Mouse (Mus musculus) liver, embryonic 14.5 days (tissue): Measurements from ENCODE around the gene Cenpk. TPM values are rescaled to one million over a fixed set of nuclear protein-coding genes. Genes with fewer than 3 reads are reported as not detected.
A peak's percentile ranks its signal among the peaks of the same experiment; 100 is the strongest.

Source experiments
- ATAC-seq: fragments of 200-750 bp; cut with Nextera tagmentation; 2 replicates; pipeline ENCODE4 v1.8.0; 2017; ENCODE audit warnings: moderate number of reproducible peaks, mild to moderate bottlenecking, moderate library complexity; ENCODE audit not compliant: insufficient read depth
- DNase-seq, 3 experiments: peaks; one replicate each; pipeline ENCODE4 v3.0.0-alpha.2; 2012 to 2013; ENCODE audit warnings: low read depth in 3 of 3, low spot score in 3 of 3
- H3K27ac ChIP-seq: fragments of 300-500 bp; sonication (generic); 2 replicates; pipeline ENCODE4 v1.5.1; 2014; ENCODE audit warnings: moderate library complexity, mild to moderate bottlenecking, control low read depth, inconsistent platforms
- H3K27me3 ChIP-seq: fragments of 300-500 bp; sonication (generic); 2 replicates; pipeline ENCODE4 v1.6.1; 2014; ENCODE audit warnings: mild to moderate bottlenecking, low read length, moderate library complexity; ENCODE audit not compliant: control insufficient read depth, insufficient read depth
- H3K36me3 ChIP-seq: fragments of 300-500 bp; sonication (generic); replicated peaks from 2 replicates; pipeline ENCODE4 v1.6.1; 2014; ENCODE audit warnings: low read depth; ENCODE audit not compliant: control insufficient read depth, insufficient read depth
- H3K4me1 ChIP-seq, 2 experiments: fragments of 200-500 bp in 1 of 2; fragments of 300-500 bp in 1 of 2; sonication (generic) in 1 of 2; replicated peaks; 2 replicates each; pipeline ENCODE4 v1.6.1; 2012 to 2014; ENCODE audit warnings: antibody characterized with exemption in 1 of 2, inconsistent platforms in 1 of 2, low read length in 1 of 2; ENCODE audit not compliant: control insufficient read depth in 2 of 2, insufficient read depth in 2 of 2
- H3K4me2 ChIP-seq: fragments of 300-500 bp; sonication (generic); 2 replicates; pipeline ENCODE4 v1.6.1; 2014; ENCODE audit warnings: low read depth, mild to moderate bottlenecking, control low read depth, moderate library complexity
- H3K4me3 ChIP-seq, 2 experiments: fragments of 200-500 bp in 1 of 2; fragments of 300-500 bp in 1 of 2; sonication (generic) in 1 of 2; 2 replicates each; pipeline ENCODE4 v1.5.1; 2012 to 2014; ENCODE audit warnings: low read depth in 2 of 2, low read length in 2 of 2, mild to moderate bottlenecking in 2 of 2, control low read depth in 1 of 2, inconsistent platforms in 1 of 2, moderate library complexity in 1 of 2; ENCODE audit not compliant: insufficient read depth in 1 of 2
- H3K9ac ChIP-seq: fragments of 300-500 bp; sonication (generic); replicated peaks from 2 replicates; pipeline ENCODE4 v1.6.1; 2014; ENCODE audit warnings: mild to moderate bottlenecking, control low read depth, moderate library complexity
- H3K9me3 ChIP-seq: fragments of 300-500 bp; sonication (generic); 2 replicates; pipeline ENCODE4 v1.6.1; 2016; ENCODE audit warnings: low read length, mixed read lengths; ENCODE audit not compliant: control insufficient read depth
- CTCF ChIP-seq: IDR thresholded peaks from 2 replicates; pipeline ENCODE4 v1.5.1; 2016; ENCODE audit warnings: antibody characterized with exemption, low read depth, control low read depth
- EP300 ChIP-seq: IDR thresholded peaks from 2 replicates; pipeline ENCODE4 v1.6.1; 2016; ENCODE audit warnings: antibody characterized with exemption, low read depth
- whole genome bisulfite sequencing: fragments of 180-500 bp; shearing (Covaris S2); extraction: QIAGEN DNeasy Blood & Tissue Kit; methylation state at CpG from one replicate; pipeline ENCODE4 v1.1.7; 2014; ENCODE audit not compliant: insufficient replicate concordance; 5-methylcytosine and 5-hydroxymethylcytosine counted together
- polyA plus RNA-seq, 2 experiments: library from polyadenylated mRNA; depleted of rRNA in 1 of 2; stranded (reverse) in 1 of 2; unstranded in 1 of 2; fragments of >200 nt; fragmentation: Nextera tagmentation in 1 of 2; extraction: Ambion mirVana in 1 of 2; gene quantifications; 2 replicates each; pipeline versions ENCODE4 v1.2.1 to v1.2.3; 2012 to 2014

The Cenpk gene
- polyA plus RNA-seq, 2 experiments = 33.2 to 95.0 TPM

GRCm38 (mm10) chr13:104204313-104204712, 24.1 kb upstream of the Cenpk start:
- TF ChIP-seq EP300 (no peak), CTCF (no peak)
- Histone ChIP-seq H3K27ac (no peak overlapping the region), H3K4me3 (no peak overlapping the region), H3K27me3 (no peaks in the 10 kb centered on the region), H3K9me3 (no peaks in the 10 kb centered on the region), H3K36me3 (peaks cover 23% of the 10 kb centered on the region), H3K9ac (no peak overlapping the region), H3K4me2 (no peak overlapping the region), H3K4me1 (no peaks in the 10 kb centered on the region)
- WGBS = 29% methylated on average over 1 of the region's 1 CpGs
- ATAC-seq (no peak), DNase-seq (no peak)

- peak overlapping the region; percentile 86 for H3K4me2 ChIP-seq
- H3K9ac ChIP-seq = peak overlapping the region; percentile 84
- H3K4me3 ChIP-seq = peak overlapping the region; percentile 61 to 85
- no peak for ATAC-seq
- peak overlapping the region; percentile 23 for H3K27ac ChIP-seq
- no peaks in the 10 kb centered on the region for H3K27me3 ChIP-seq
- peaks cover 6% of the 10 kb centered on the region; the same call in 1 of the 2 replicates for H3K36me3 ChIP-seq
- 25% methylated on average over 3 of the region's 3 CpGs for WGBS
- TF ChIP-seq CTCF (no peak), EP300 (no peak)
- H3K4me1 ChIP-seq = peaks cover 3 to 8% of the 10 kb centered on the region in 2 experiments
- no peaks in the 10 kb centered on the region for H3K9me3 ChIP-seq
- peak in 1 of 3 experiments; percentile 13 for DNase-seq
These were observed 933 bp upstream of the Cenpk start for GRCm38 (mm10) chr13:104227478-104227877.

- no peaks in the 10 kb centered on the region for H3K27me3 ChIP-seq
- TF ChIP-seq EP300 = no peak
- no peak for TF ChIP-seq CTCF
- peaks cover 3 to 8% of the 10 kb centered on the region in 2 experiments for H3K4me1 ChIP-seq
- WGBS = 4% methylated on average over 15 of the region's 15 CpGs
- peak; percentile 54; the same call in 1 of the 2 replicates for ATAC-seq
- peak overlapping the region; percentile 74 for H3K4me2 ChIP-seq
- H3K9me3 ChIP-seq = no peaks in the 10 kb centered on the region
- peak; percentile 22 to 37 (median 26) for DNase-seq
- peak overlapping the region; percentile 87 for H3K27ac ChIP-seq
- peak overlapping the region; percentile 80 for H3K9ac ChIP-seq
- peak overlapping the region; percentile 61 to 94 for H3K4me3 ChIP-seq
- H3K36me3 ChIP-seq = peaks cover 4% of the 10 kb centered on the region; the same call in 1 of the 2 replicates
These were observed 770 bp downstream of the Cenpk start for GRCm38 (mm10) chr13:104229181-104229580.

GRCm38 (mm10) chr13:104258997-104259396, 30.6 kb downstream of the Cenpk start:
- Histone ChIP-seq H3K4me1 (no peaks in the 10 kb centered on the region), H3K4me3 (no peak overlapping the region), H3K4me2 (no peak overlapping the region), H3K36me3 (no peaks in the 10 kb centered on the region), H3K27me3 (no peaks in the 10 kb centered on the region), H3K27ac (no peak overlapping the region), H3K9ac (no peak overlapping the region), H3K9me3 (no peaks in the 10 kb centered on the region)
- WGBS = 73% methylated on average over 3 of the region's 3 CpGs
- ATAC-seq = no peak
- DNase-seq = no peak
- TF ChIP-seq CTCF (no peak), EP300 (no peak)

- H3K4me3 ChIP-seq = peak overlapping the region in 1 of 2 experiments; percentile 64; a peak in 1 of 4 replicates
- DNase-seq = peak in 1 of 3 experiments; percentile 45
- H3K4me2 ChIP-seq = peak overlapping the region; percentile 89
- H3K4me1 ChIP-seq = peaks cover 0 to 2% of the 10 kb centered on the region in 2 experiments; a peak in 1 of 4 replicates
- H3K27me3 ChIP-seq = no peaks in the 10 kb centered on the region
- H3K27ac ChIP-seq = no peak overlapping the region
- WGBS = 0% methylated on average over 2 of the region's 2 CpGs
- H3K36me3 ChIP-seq = no peaks in the 10 kb centered on the region
- no peak for ATAC-seq
- TF ChIP-seq CTCF (peak; percentile 19; the same call in 1 of the 2 replicates), EP300 (no peak)
- H3K9me3 ChIP-seq = no peaks in the 10 kb centered on the region
- no peak overlapping the region for H3K9ac ChIP-seq
These were observed 56.6 kb downstream of the Cenpk start for GRCm38 (mm10) chr13:104285031-104285431.
